Mouse (Mus musculus): ENCODE results near the gene Cryaa. TPM values are rescaled to one million over a fixed set of nuclear protein-coding genes. Genes with fewer than 3 reads are reported as not detected.

Cryaa gene
- polyA plus RNA-seq, 1 experiment from 2014 or later = not detected

GRCm38 (mm10) chr17:31637866-31638570 is 39.6 kb upstream of the Cryaa start:
- Histone ChIP-seq H3K4me2 (ENCODE audit: low read length) (no peak overlapping the region), H3K4me1 (replicated peaks; ENCODE audit: control insufficient read depth, insufficient read depth, low read length) (peaks cover 24% of the 10 kb centered on the region), H3K27ac (ENCODE audit: low read length) (peak overlapping the region; percentile 61), H3K27me3 (replicated peaks; ENCODE audit: control insufficient read depth, insufficient read depth, low read length) (peaks cover 4% of the 10 kb centered on the region; the same call in 1 of the 2 replicates), H3K9ac (replicated peaks; ENCODE audit: low read depth, low read length) (no peak overlapping the region), H3K4me3 (replicated peaks; ENCODE audit: low read length) (no peak overlapping the region), H3K9me3 (ENCODE audit: control insufficient read depth, low read length) (no peaks in the 10 kb centered on the region), H3K36me3 (ENCODE audit: control insufficient read depth, insufficient read depth) (no peaks in the 10 kb centered on the region)
- 28% methylated on average over 9 of the region's 9 CpGs for WGBS
- ATAC-seq = peak; percentile 48; the same call in 1 of the 2 replicates

- H3K4me3 ChIP-seq (replicated peaks; ENCODE audit: low read length) = no peak overlapping the region
- peaks cover 24% of the 10 kb centered on the region for H3K4me1 ChIP-seq (replicated peaks; ENCODE audit: control insufficient read depth, insufficient read depth, low read length)
- H3K36me3 ChIP-seq (ENCODE audit: control insufficient read depth, insufficient read depth) = no peaks in the 10 kb centered on the region
- peaks cover 4% of the 10 kb centered on the region; the same call in 1 of the 2 replicates for H3K27me3 ChIP-seq (replicated peaks; ENCODE audit: control insufficient read depth, insufficient read depth, low read length)
- no peak overlapping the region for H3K27ac ChIP-seq (ENCODE audit: low read length)
- no peak overlapping the region for H3K4me2 ChIP-seq (ENCODE audit: low read length)
- WGBS = 27% methylated on average over 4 of the region's 4 CpGs
- H3K9me3 ChIP-seq (ENCODE audit: control insufficient read depth, low read length) = no peaks in the 10 kb centered on the region
- ATAC-seq = no peak
- no peak overlapping the region for H3K9ac ChIP-seq (replicated peaks; ENCODE audit: low read depth, low read length)
Measured at GRCm38 (mm10) chr17:31639651-31640050, 38.0 kb upstream of the Cryaa start.

- ATAC-seq = no peak
- Histone ChIP-seq H3K27ac (ENCODE audit: low read length) (no peak overlapping the region), H3K4me3 (replicated peaks; ENCODE audit: low read length) (no peak overlapping the region), H3K9me3 (ENCODE audit: control insufficient read depth, low read length) (no peaks in the 10 kb centered on the region), H3K9ac (replicated peaks; ENCODE audit: low read depth, low read length) (no peak overlapping the region), H3K36me3 (ENCODE audit: control insufficient read depth, insufficient read depth) (peaks cover 15% of the 10 kb centered on the region), H3K4me1 (replicated peaks; ENCODE audit: control insufficient read depth, insufficient read depth, low read length) (peaks cover 11% of the 10 kb centered on the region), H3K4me2 (ENCODE audit: low read length) (no peak overlapping the region), H3K27me3 (replicated peaks; ENCODE audit: control insufficient read depth, insufficient read depth, low read length) (no peaks in the 10 kb centered on the region)
- whole genome bisulfite sequencing = 29% methylated on average over 8 of the region's 8 CpGs
Measured at GRCm38 (mm10) chr17:31642331-31642730, 35.3 kb upstream of the Cryaa start.

- H3K9me3 ChIP-seq (ENCODE audit: control insufficient read depth, low read length) = no peaks in the 10 kb centered on the region
- no peaks in the 10 kb centered on the region for H3K27me3 ChIP-seq (replicated peaks; ENCODE audit: control insufficient read depth, insufficient read depth, low read length)
- peaks cover 21% of the 10 kb centered on the region for H3K36me3 ChIP-seq (ENCODE audit: control insufficient read depth, insufficient read depth)
- WGBS = 80% methylated on average over 4 of the region's 4 CpGs
- no peak overlapping the region for H3K4me2 ChIP-seq (ENCODE audit: low read length)
- H3K4me1 ChIP-seq (replicated peaks; ENCODE audit: control insufficient read depth, insufficient read depth, low read length) = peaks cover 6% of the 10 kb centered on the region
- H3K4me3 ChIP-seq (replicated peaks; ENCODE audit: low read length) = no peak overlapping the region
- H3K27ac ChIP-seq (ENCODE audit: low read length) = no peak overlapping the region
- H3K9ac ChIP-seq (replicated peaks; ENCODE audit: low read depth, low read length) = no peak overlapping the region
- no peak for ATAC-seq
Measured at GRCm38 (mm10) chr17:31642913-31643312, 34.7 kb upstream of the Cryaa start.

- no peak overlapping the region for H3K4me3 ChIP-seq (replicated peaks; ENCODE audit: low read length)
- H3K9me3 ChIP-seq (ENCODE audit: control insufficient read depth, low read length) = no peaks in the 10 kb centered on the region
- no peak for ATAC-seq
- no peaks in the 10 kb centered on the region for H3K27me3 ChIP-seq (replicated peaks; ENCODE audit: control insufficient read depth, insufficient read depth, low read length)
- 93% methylated on average over 5 of the region's 5 CpGs for WGBS
- no peak overlapping the region for H3K27ac ChIP-seq (ENCODE audit: low read length)
- no peak overlapping the region for H3K4me2 ChIP-seq (ENCODE audit: low read length)
- H3K36me3 ChIP-seq (ENCODE audit: control insufficient read depth, insufficient read depth) = peaks cover 46% of the 10 kb centered on the region
- H3K4me1 ChIP-seq (replicated peaks; ENCODE audit: control insufficient read depth, insufficient read depth, low read length) = no peaks in the 10 kb centered on the region
- H3K9ac ChIP-seq (replicated peaks; ENCODE audit: low read depth, low read length) = no peak overlapping the region
Measured at GRCm38 (mm10) chr17:31646199-31647002, 31.2 kb upstream of the Cryaa start.

DNA sequence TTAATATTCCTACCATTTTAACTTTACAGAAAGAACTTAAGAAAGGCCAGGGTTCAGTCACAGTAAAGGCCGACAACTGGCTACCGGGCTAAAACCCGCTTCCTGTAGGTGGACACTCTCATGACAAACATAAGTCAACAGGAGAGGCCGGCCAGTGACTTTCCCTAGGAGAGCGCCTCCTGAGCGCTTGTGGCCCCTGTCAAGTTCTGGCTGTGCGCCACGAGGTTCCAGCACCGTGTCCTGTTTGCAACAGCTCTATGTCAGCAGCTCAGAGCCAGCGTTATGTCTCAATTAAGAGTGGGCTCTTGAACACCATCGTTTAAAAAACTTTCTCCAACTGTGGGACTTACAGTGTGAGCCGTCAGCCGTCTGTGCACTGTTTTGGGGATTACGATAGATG is 25.5 kb upstream of the Cryaa start:
- Histone ChIP-seq H3K9me3 (ENCODE audit: control insufficient read depth, low read length) (no peaks in the 10 kb centered on the region), H3K4me2 (ENCODE audit: low read length) (no peak overlapping the region), H3K4me3 (replicated peaks; ENCODE audit: low read length) (no peak overlapping the region), H3K27ac (ENCODE audit: low read length) (no peak overlapping the region), H3K4me1 (replicated peaks; ENCODE audit: control insufficient read depth, insufficient read depth, low read length) (peaks cover 5% of the 10 kb centered on the region), H3K36me3 (ENCODE audit: control insufficient read depth, insufficient read depth) (peaks cover 59% of the 10 kb centered on the region), H3K9ac (replicated peaks; ENCODE audit: low read depth, low read length) (no peak overlapping the region), H3K27me3 (replicated peaks; ENCODE audit: control insufficient read depth, insufficient read depth, low read length) (no peaks in the 10 kb centered on the region)
- WGBS = 90% methylated on average over 14 of the region's 14 CpGs
- no peak for ATAC-seq

- WGBS = 87% methylated on average over 6 of the region's 6 CpGs
- Histone ChIP-seq H3K4me1 (replicated peaks; ENCODE audit: control insufficient read depth, insufficient read depth, low read length) (peaks cover 13% of the 10 kb centered on the region), H3K4me2 (ENCODE audit: low read length) (no peak overlapping the region), H3K36me3 (ENCODE audit: control insufficient read depth, insufficient read depth) (peaks cover 50% of the 10 kb centered on the region), H3K4me3 (replicated peaks; ENCODE audit: low read length) (no peak overlapping the region), H3K27ac (ENCODE audit: low read length) (no peak overlapping the region), H3K9me3 (ENCODE audit: control insufficient read depth, low read length) (no peaks in the 10 kb centered on the region), H3K9ac (replicated peaks; ENCODE audit: low read depth, low read length) (no peak overlapping the region), H3K27me3 (replicated peaks; ENCODE audit: control insufficient read depth, insufficient read depth, low read length) (no peaks in the 10 kb centered on the region)
- ATAC-seq = no peak
Measured at GRCm38 (mm10) chr17:31653277-31653676, 24.3 kb upstream of the Cryaa start.

GRCm38 (mm10) chr17:31655366-31655765 is 22.2 kb upstream of the Cryaa start:
- H3K9me3 ChIP-seq (ENCODE audit: control insufficient read depth, low read length) = no peaks in the 10 kb centered on the region
- peaks cover 36% of the 10 kb centered on the region for H3K36me3 ChIP-seq (ENCODE audit: control insufficient read depth, insufficient read depth)
- ATAC-seq = no peak
- H3K4me1 ChIP-seq (replicated peaks; ENCODE audit: control insufficient read depth, insufficient read depth, low read length) = peaks cover 18% of the 10 kb centered on the region
- H3K27me3 ChIP-seq (replicated peaks; ENCODE audit: control insufficient read depth, insufficient read depth, low read length) = no peaks in the 10 kb centered on the region
- H3K4me3 ChIP-seq (replicated peaks; ENCODE audit: low read length) = no peak overlapping the region
- no peak overlapping the region for H3K27ac ChIP-seq (ENCODE audit: low read length)
- 68% methylated on average over 4 of the region's 4 CpGs for WGBS
- H3K4me2 ChIP-seq (ENCODE audit: low read length) = no peak overlapping the region
- no peak overlapping the region for H3K9ac ChIP-seq (replicated peaks; ENCODE audit: low read depth, low read length)

DNA sequence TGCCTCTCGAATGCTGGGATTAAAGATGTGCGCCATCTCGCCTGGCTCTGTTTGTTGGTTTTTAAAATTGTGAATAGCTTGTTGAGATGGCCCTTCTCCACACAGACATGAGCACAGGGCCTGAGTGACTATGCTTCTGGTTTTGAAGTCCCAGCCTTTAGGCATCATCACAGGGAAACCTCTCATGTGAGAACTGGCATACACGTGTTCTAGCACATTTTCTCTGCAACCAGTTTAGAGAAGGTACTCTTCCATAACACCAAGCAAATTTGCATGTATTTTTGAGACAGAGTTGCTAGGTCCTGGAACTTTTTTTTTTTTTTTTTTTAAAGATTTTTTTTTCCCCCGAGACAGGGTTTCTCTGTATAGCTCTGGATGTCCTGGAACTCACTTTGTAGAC is 20.9 kb upstream of the Cryaa start:
- WGBS = 87% methylated on average over 5 of the region's 5 CpGs
- no peak for ATAC-seq
- no peaks in the 10 kb centered on the region for H3K27me3 ChIP-seq (replicated peaks; ENCODE audit: control insufficient read depth, insufficient read depth, low read length)
- H3K9me3 ChIP-seq (ENCODE audit: control insufficient read depth, low read length) = no peaks in the 10 kb centered on the region
- no peak overlapping the region for H3K9ac ChIP-seq (replicated peaks; ENCODE audit: low read depth, low read length)
- H3K36me3 ChIP-seq (ENCODE audit: control insufficient read depth, insufficient read depth) = peaks cover 23% of the 10 kb centered on the region
- peaks cover 18% of the 10 kb centered on the region for H3K4me1 ChIP-seq (replicated peaks; ENCODE audit: control insufficient read depth, insufficient read depth, low read length)
- no peak overlapping the region for H3K4me2 ChIP-seq (ENCODE audit: low read length)
- no peak overlapping the region for H3K4me3 ChIP-seq (replicated peaks; ENCODE audit: low read length)
- no peak overlapping the region for H3K27ac ChIP-seq (ENCODE audit: low read length)

Data from forebrain, embryonic 16.5 days (tissue).